Mouse (Mus musculus): Measurements from ENCODE around the gene Cbr4. TPM values are rescaled to one million over a fixed set of nuclear protein-coding genes. Genes with fewer than 3 reads are reported as not detected.

The Cbr4 gene
- total and polyA plus RNA-seq, 2 experiments from 2014 or later, result 8.8 to 19.2 TPM

- TF ChIP-seq CTCF (IDR thresholded peaks at IDR 0.05), result no peak
- no peaks in the 10 kb centered on the region for H3K4me1 ChIP-seq (ENCODE audit: insufficient read depth, low read length)
- 0 out of 2 replicates have a peak overlapping the region, but pooled peaks have one; percentile 45 for H3K4me2 ChIP-seq (ENCODE audit: low read depth, low read length, poor library complexity, severe bottlenecking)
- 0 out of 2 replicates have a peak overlapping the region, but pooled peaks have one; percentile 18 for H3K27ac ChIP-seq (ENCODE audit: low read depth, low read length)
- no peaks in the 10 kb centered on the region for H3K9me3 ChIP-seq (ENCODE audit: low read length)
- no peak overlapping the region for H3K4me3 ChIP-seq (ENCODE audit: low read depth, low read length)
- WGBS, result 47% methylated on average over 8 of the region's 8 CpGs
- H3K36me3 ChIP-seq (ENCODE audit: insufficient read depth, low read length), result peaks cover 2% of the 10 kb centered on the region; the same call in 1 of the 2 replicates
- H3K27me3 ChIP-seq (ENCODE audit: insufficient read depth, low read length), result no peaks in the 10 kb centered on the region
- no peak overlapping the region for H3K9ac ChIP-seq (replicated peaks; ENCODE audit: low read length, poor library complexity, severe bottlenecking)
- ATAC-seq (ENCODE audit: low FRiP score) (no peak), DNase-seq (ENCODE audit: low spot score) (peak; percentile 37)
Measured at GRCm38 (mm10) chr8:61516745-61517501, 29.4 kb downstream of the Cbr4 start.

GRCm38 (mm10) chr8:61517502-61518185 is 30.1 kb downstream of the Cbr4 start:
- no peak overlapping the region for H3K9ac ChIP-seq (replicated peaks; ENCODE audit: low read length, poor library complexity, severe bottlenecking)
- H3K4me2 ChIP-seq (ENCODE audit: low read depth, low read length, poor library complexity, severe bottlenecking), result no peak overlapping the region
- H3K4me1 ChIP-seq (ENCODE audit: insufficient read depth, low read length), result no peaks in the 10 kb centered on the region
- peaks cover 2% of the 10 kb centered on the region; the same call in 1 of the 2 replicates for H3K36me3 ChIP-seq (ENCODE audit: insufficient read depth, low read length)
- DNase-seq (ENCODE audit: low spot score), result no peak
- H3K9me3 ChIP-seq (ENCODE audit: low read length), result no peaks in the 10 kb centered on the region
- H3K4me3 ChIP-seq (ENCODE audit: low read depth, low read length), result no peak overlapping the region
- 78% methylated on average over 14 of the region's 14 CpGs for WGBS
- ATAC-seq (ENCODE audit: low FRiP score), result no peak
- TF ChIP-seq CTCF (IDR thresholded peaks at IDR 0.05), result no peak
- H3K27me3 ChIP-seq (ENCODE audit: insufficient read depth, low read length), result no peaks in the 10 kb centered on the region
- H3K27ac ChIP-seq (ENCODE audit: low read depth, low read length), result no peak overlapping the region

- no peak for ATAC-seq (ENCODE audit: low FRiP score)
Measured at GRCm38 (mm10) chr8:61522132-61522531, 34.6 kb downstream of the Cbr4 start.

GRCm38 (mm10) chr8:61527037-61527436 is 39.5 kb downstream of the Cbr4 start:
- Histone ChIP-seq H3K36me3 (ENCODE audit: insufficient read depth, low read length) (no peaks in the 10 kb centered on the region), H3K27ac (ENCODE audit: low read depth, low read length) (no peak overlapping the region), H3K4me1 (ENCODE audit: insufficient read depth, low read length) (no peaks in the 10 kb centered on the region), H3K4me2 (ENCODE audit: low read depth, low read length, poor library complexity, severe bottlenecking) (no peak overlapping the region), H3K9me3 (ENCODE audit: low read length) (no peaks in the 10 kb centered on the region), H3K4me3 (ENCODE audit: low read depth, low read length) (no peak overlapping the region), H3K9ac (replicated peaks; ENCODE audit: low read length, poor library complexity, severe bottlenecking) (no peak overlapping the region), H3K27me3 (ENCODE audit: insufficient read depth, low read length) (no peaks in the 10 kb centered on the region)
- whole genome bisulfite sequencing, result 79% methylated on average over 14 of the region's 14 CpGs
- TF ChIP-seq CTCF (IDR thresholded peaks at IDR 0.05), result no peak
- DNase-seq (ENCODE audit: low spot score) (no peak), ATAC-seq (ENCODE audit: low FRiP score) (no peak)

More at GRCm38 (mm10) chr8:61522132-61522531, 34.6 kb downstream of the Cbr4 start:
- Histone ChIP-seq H3K9ac (replicated peaks; ENCODE audit: low read length, poor library complexity, severe bottlenecking) (no peak overlapping the region), H3K4me1 (ENCODE audit: insufficient read depth, low read length) (no peaks in the 10 kb centered on the region), H3K36me3 (ENCODE audit: insufficient read depth, low read length) (no peaks in the 10 kb centered on the region), H3K9me3 (ENCODE audit: low read length) (no peaks in the 10 kb centered on the region), H3K27me3 (ENCODE audit: insufficient read depth, low read length) (no peaks in the 10 kb centered on the region), H3K4me3 (ENCODE audit: low read depth, low read length) (no peak overlapping the region), H3K4me2 (ENCODE audit: low read depth, low read length, poor library complexity, severe bottlenecking) (no peak overlapping the region), H3K27ac (ENCODE audit: low read depth, low read length) (no peak overlapping the region)
- WGBS, result 9% methylated on average over 1 of the region's 1 CpGs
- peak; percentile 80 for TF ChIP-seq CTCF (IDR thresholded peaks at IDR 0.05)
- peak; percentile 62 for DNase-seq (ENCODE audit: low spot score)

GRCm38 (mm10) chr8:61528197-61528596 is 40.7 kb downstream of the Cbr4 start:
- no peak overlapping the region for H3K4me3 ChIP-seq (ENCODE audit: low read depth, low read length)
- no peaks in the 10 kb centered on the region for H3K27me3 ChIP-seq (ENCODE audit: insufficient read depth, low read length)
- no peaks in the 10 kb centered on the region for H3K9me3 ChIP-seq (ENCODE audit: low read length)
- H3K4me2 ChIP-seq (ENCODE audit: low read depth, low read length, poor library complexity, severe bottlenecking), result no peak overlapping the region
- DNase-seq (ENCODE audit: low spot score) (no peak), ATAC-seq (ENCODE audit: low FRiP score) (no peak)
- no peaks in the 10 kb centered on the region for H3K4me1 ChIP-seq (ENCODE audit: insufficient read depth, low read length)
- WGBS, result 92% methylated on average over 9 of the region's 9 CpGs
- H3K9ac ChIP-seq (replicated peaks; ENCODE audit: low read length, poor library complexity, severe bottlenecking), result no peak overlapping the region
- no peaks in the 10 kb centered on the region for H3K36me3 ChIP-seq (ENCODE audit: insufficient read depth, low read length)
- H3K27ac ChIP-seq (ENCODE audit: low read depth, low read length), result no peak overlapping the region
- TF ChIP-seq CTCF (IDR thresholded peaks at IDR 0.05), result no peak

- WGBS, result 71% methylated on average over 6 of the region's 6 CpGs
- H3K36me3 ChIP-seq (ENCODE audit: insufficient read depth, low read length), result no peaks in the 10 kb centered on the region
- H3K4me1 ChIP-seq (ENCODE audit: insufficient read depth, low read length), result no peaks in the 10 kb centered on the region
- ATAC-seq (ENCODE audit: low FRiP score) (no peak), DNase-seq (ENCODE audit: low spot score) (no peak)
- no peak overlapping the region for H3K9ac ChIP-seq (replicated peaks; ENCODE audit: low read length, poor library complexity, severe bottlenecking)
- H3K4me2 ChIP-seq (ENCODE audit: low read depth, low read length, poor library complexity, severe bottlenecking), result no peak overlapping the region
- H3K27ac ChIP-seq (ENCODE audit: low read depth, low read length), result no peak overlapping the region
- no peak overlapping the region for H3K4me3 ChIP-seq (ENCODE audit: low read depth, low read length)
- TF ChIP-seq CTCF (IDR thresholded peaks at IDR 0.05), result no peak
- no peaks in the 10 kb centered on the region for H3K9me3 ChIP-seq (ENCODE audit: low read length)
- no peaks in the 10 kb centered on the region for H3K27me3 ChIP-seq (ENCODE audit: insufficient read depth, low read length)
Measured at GRCm38 (mm10) chr8:61528642-61529041, 41.1 kb downstream of the Cbr4 start.
